Mouse (Mus musculus) midbrain, embryonic 11.5 days (tissue): ENCODE data around the gene Anapc15. TPM values are rescaled to one million over a fixed set of nuclear protein-coding genes. Genes with fewer than 3 reads are reported as not detected.

Experiments
- ATAC-seq: fragments of 200-750 bp; cut with Nextera tagmentation; 2 replicates; pipeline ENCODE4 v1.8.0; 2017; ENCODE audit warnings: moderate TSS enrichment, moderate library complexity; ENCODE audit not compliant: low FRiP score
- DNase-seq: peaks from one replicate; pipeline ENCODE4 v3.0.0; 2015; ENCODE audit warnings: low spot score; ENCODE audit errors: missing footprints
- H3K27ac ChIP-seq: fragments of 300-500 bp; sonication (generic); 2 replicates; pipeline ENCODE4 v1.5.1; 2014; ENCODE audit warnings: low read depth, low read length
- H3K27me3 ChIP-seq: fragments of 300-500 bp; sonication (generic); 2 replicates; pipeline ENCODE4 v1.6.1; 2014; ENCODE audit warnings: mild to moderate bottlenecking, low read length, moderate library complexity, mixed read lengths; ENCODE audit not compliant: control insufficient read depth, insufficient read depth
- H3K36me3 ChIP-seq: fragments of 300-500 bp; sonication (generic); 2 replicates; pipeline ENCODE4 v1.6.1; 2014; ENCODE audit warnings: mild to moderate bottlenecking, low read length, moderate library complexity, mixed read lengths; ENCODE audit not compliant: control insufficient read depth, insufficient read depth
- H3K4me1 ChIP-seq: fragments of 300-500 bp; sonication (generic); 2 replicates; pipeline ENCODE4 v1.6.1; 2014; ENCODE audit warnings: low read length; ENCODE audit not compliant: control insufficient read depth, insufficient read depth
- H3K4me2 ChIP-seq: fragments of 300-500 bp; sonication (generic); 2 replicates; pipeline ENCODE4 v1.6.1; 2014; ENCODE audit warnings: mild to moderate bottlenecking, moderate library complexity
- H3K4me3 ChIP-seq: fragments of 300-500 bp; sonication (generic); 2 replicates; pipeline ENCODE4 v1.5.1; 2014; ENCODE audit warnings: low read depth, low read length
- H3K9ac ChIP-seq: fragments of 300-500 bp; sonication (generic); 2 replicates; pipeline ENCODE4 v1.6.1; 2014; ENCODE audit warnings: low read length
- H3K9me3 ChIP-seq: fragments of 300-500 bp; sonication (generic); 2 replicates; pipeline ENCODE4 v1.6.1; 2016; ENCODE audit warnings: low read length; ENCODE audit not compliant: control insufficient read depth
- WGBS: fragments of 180-500 bp; shearing (Covaris S2); extraction: QIAGEN DNeasy Blood & Tissue Kit; methylation state at CpG from one replicate; pipeline ENCODE4 v1.1.7; 2014; 5-methylcytosine and 5-hydroxymethylcytosine counted together
- polyA plus RNA-seq: library from polyadenylated mRNA; unstranded; fragments of >200 nt; fragmentation: Nextera tagmentation; extraction: Ambion mirVana; gene quantifications from 2 replicates; pipeline ENCODE4 v1.2.1, GENCODE M21; 2014

The Anapc15 gene
- polyA plus RNA-seq, result 80.6 and 87.8 TPM in 2 replicates

DNA sequence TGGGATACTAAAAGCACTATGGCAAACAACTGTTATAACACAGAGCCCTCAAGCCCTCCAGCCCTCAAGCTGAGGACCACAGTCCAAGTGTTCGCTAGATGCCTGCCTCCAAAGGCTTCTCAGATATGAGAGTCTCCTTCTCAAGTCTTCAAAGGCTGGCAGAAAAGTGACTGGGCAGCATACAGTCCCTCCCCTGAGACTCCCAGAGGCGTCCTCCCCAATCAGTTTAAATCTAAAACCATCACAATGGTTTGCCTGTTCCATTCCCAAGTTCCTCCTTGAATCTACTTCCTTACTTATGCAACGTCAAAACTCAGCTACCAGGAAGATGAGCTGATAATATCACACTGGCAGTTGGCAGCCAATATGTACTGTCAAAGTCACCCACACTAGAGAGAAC lies at the start of gene Anapc15:
TSS of gene Anapc15 (plus strand) at position 301 of the 400 bp plus-strand sequence.
- no peak for ATAC-seq

DNA sequence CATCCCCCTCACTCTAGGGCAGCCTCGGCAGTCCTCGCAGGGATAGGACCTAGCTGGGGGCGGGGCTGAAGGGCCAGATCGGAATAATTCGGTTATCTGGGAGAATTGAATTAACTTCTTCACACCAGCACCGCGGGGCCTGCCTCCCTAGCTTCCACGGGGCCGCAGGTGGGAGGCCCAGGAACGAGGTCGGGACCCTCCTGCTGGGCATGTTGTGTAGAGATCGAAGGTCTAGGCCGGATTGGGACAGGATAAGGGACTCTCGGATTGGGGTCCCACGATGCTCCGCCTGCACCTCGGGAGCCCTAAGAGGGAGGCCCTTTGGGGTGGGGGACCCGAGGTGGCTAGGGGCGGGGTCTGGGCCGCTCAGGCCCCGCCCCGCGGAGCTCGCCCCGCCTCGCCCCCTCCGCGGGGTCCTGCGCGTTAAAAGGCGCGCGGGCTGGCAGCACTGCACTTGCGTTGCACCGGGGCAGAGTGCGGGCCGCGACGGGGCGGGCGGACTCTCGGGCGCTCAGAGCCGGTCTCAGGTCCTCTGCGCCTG lies 45.6 kb upstream of the Anapc15 start, which contains the start of gene Phox2a:
TSS of gene Phox2a (plus strand) at position 453 of the 541 bp plus-strand sequence.
- Histone ChIP-seq H3K4me3 (peak within 1 kb of the TSS; percentile 30), H3K4me2 (peak within 1 kb of the TSS; percentile 44), H3K27me3 (peaks cover 57% of the 10 kb centered on the region), H3K27ac (no peak within 1 kb of the TSS), H3K36me3 (no peaks in the 10 kb centered on the region), H3K4me1 (peaks cover 21% of the 10 kb centered on the region), H3K9ac (no peak within 1 kb of the TSS), H3K9me3 (no peaks in the 10 kb centered on the region)
- peak; percentile 91 for DNase-seq
- ATAC-seq, result peak; percentile 45
- WGBS, result under 1% methylated on average over 45 of the region's 45 CpGs

More for the DNA sequence above, at the start of gene Anapc15:
- Histone ChIP-seq H3K9ac (no peak within 1 kb of the TSS), H3K36me3 (no peaks in the 10 kb centered on the region), H3K4me2 (no peak within 1 kb of the TSS), H3K27ac (no peak within 1 kb of the TSS), H3K4me3 (no peak within 1 kb of the TSS), H3K27me3 (no peaks in the 10 kb centered on the region), H3K9me3 (no peaks in the 10 kb centered on the region), H3K4me1 (peaks cover 4% of the 10 kb centered on the region; the same call in 1 of the 2 replicates)
- no peak for DNase-seq
- WGBS, result 81% methylated on average over 3 of the region's 3 CpGs

DNA sequence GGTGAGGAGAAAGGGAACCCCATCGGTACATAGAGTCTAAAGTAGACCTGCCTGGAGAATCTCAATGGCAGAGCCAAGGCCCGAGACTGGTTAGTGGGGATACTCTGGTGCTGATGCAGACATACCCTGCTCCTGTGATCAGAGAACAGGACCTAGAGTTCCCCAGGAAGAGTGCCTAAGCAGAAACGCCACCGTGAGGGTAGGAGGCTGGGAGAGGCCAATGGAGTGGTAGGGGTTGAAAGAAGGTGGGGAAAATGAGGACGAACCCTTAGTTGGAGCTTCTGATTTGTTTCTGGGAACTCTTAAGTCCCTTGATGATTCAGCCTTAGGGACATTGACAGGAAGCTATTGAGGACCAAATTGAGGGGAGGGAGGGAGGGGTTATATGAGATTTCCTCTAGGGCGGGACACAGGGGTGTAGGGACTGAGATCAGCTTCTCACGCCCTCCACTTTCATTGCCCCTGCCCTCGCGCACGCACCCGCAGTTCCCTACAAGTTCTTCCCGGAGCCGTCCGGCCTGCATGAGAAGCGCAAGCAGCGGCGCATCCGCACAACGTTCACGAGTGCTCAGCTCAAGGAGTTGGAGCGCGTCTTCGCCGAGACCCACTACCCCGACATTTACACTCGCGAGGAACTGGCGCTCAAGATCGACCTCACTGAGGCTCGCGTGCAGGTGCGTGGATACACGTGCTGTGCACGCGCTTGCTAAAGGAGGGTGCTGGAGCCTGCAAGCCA lies 43.1 kb upstream of the Anapc15 start:
- H3K4me1 ChIP-seq, result peaks cover 21% of the 10 kb centered on the region
- WGBS, result 4% methylated on average over 35 of the region's 35 CpGs
- H3K9ac ChIP-seq, result peak overlapping the region; percentile 27; the same call in 1 of the 2 replicates
- H3K9me3 ChIP-seq, result no peaks in the 10 kb centered on the region
- H3K27ac ChIP-seq, result no peak overlapping the region
- no peaks in the 10 kb centered on the region; the same call in 1 of the 2 replicates for H3K36me3 ChIP-seq
- peaks cover 59% of the 10 kb centered on the region for H3K27me3 ChIP-seq
- DNase-seq (peak; percentile 96), ATAC-seq (no peak)
- H3K4me3 ChIP-seq, result peak overlapping the region; percentile 37; the same call in 1 of the 2 replicates
- H3K4me2 ChIP-seq, result peak overlapping the region; percentile 66

DNA sequence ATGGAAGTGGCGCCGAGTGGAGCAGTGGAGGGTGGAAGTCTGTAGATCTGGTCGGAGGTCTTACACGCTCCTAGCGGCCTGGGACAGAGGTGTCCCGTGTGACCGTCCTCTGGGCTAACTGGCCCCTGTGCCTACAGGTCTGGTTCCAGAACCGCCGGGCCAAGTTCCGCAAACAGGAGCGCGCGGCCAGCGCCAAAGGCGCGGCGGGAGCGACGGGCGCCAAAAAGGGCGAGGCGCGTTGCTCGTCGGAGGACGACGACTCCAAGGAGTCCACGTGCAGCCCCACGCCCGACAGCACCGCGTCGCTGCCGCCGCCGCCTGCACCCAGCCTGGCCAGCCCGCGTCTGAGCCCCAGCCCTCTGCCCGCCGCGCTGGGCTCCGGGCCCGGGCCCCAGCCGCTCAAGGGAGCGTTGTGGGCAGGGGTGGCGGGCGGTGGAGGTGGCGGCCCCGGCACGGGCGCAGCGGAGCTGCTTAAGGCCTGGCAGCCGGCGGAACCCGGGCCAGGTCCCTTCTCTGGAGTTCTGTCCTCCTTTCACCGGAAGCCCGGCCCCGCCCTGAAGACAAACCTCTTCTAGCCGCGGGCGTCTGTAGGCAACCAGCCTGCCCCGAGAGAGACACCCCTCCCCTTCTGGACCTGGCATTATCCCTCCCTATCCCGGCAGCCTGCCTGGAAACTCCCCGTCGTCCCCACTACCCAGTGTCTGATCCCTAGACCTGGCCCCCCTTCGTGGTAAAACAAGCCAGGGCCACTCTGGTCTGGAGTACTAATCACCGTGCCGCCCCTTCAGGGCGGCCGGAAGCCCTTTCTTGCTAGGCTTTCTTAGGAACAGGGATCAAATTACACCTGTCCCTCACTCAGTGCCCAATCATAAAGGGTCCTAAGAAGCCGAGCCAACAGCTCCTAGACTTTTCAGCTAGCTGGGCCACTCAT lies 41.7 kb upstream of the Anapc15 start:
- ATAC-seq, result peak; percentile 77
- Histone ChIP-seq H3K4me3 (peak overlapping the region; percentile 37), H3K9me3 (no peaks in the 10 kb centered on the region), H3K36me3 (peaks cover 8% of the 10 kb centered on the region), H3K27me3 (peaks cover 57% of the 10 kb centered on the region), H3K4me2 (peak overlapping the region; percentile 66), H3K27ac (no peak overlapping the region), H3K9ac (peak overlapping the region; percentile 66), H3K4me1 (peaks cover 21% of the 10 kb centered on the region)
- 0% methylated on average over 63 of the region's 71 CpGs for WGBS
- DNase-seq, result peak; percentile 98

DNA sequence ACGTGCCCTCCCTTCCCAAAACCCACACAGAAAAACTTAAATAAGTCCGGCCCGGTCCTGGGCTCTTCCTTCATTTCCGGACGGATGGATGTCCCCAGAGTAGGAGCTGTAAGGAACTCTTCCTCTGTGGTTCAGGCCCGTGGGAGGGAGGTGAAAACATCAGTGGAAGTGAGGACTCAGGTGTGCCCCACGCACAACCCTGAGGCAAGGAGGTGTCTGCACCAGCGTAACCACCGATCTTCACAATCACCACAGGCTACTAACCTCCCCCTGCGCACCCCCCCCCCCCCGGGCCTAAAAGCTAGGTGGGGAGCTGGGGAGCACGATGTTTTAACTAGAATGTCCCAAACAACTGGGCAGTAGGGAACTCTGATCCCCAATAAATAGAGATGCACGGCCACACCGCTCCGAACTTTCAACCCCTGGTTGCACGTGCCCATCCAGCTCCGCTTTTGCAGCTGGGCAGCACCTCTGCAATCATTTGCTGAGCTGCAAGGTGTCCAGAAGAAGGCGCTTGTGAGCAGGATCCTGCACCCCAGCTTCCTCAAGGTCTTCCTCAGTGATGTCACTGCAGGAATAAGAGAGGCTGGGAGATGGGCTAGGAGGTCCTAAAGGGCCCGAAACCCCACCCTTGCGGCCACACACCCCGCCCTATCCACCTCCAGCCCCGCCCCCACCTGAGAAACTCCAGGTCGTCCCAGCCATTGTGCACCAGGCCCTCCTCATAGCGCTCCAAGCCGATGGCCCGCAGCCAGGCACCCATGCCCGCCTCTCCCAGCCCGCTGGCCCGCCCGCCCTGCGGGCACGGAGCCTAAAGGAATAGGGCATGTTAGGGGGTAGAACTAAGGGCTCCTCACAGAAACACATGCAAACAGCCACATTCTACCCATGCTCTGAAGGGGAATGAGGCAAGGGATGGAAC lies 40.4 kb upstream of the Anapc15 start:
- Histone ChIP-seq H3K4me1 (peaks cover 18% of the 10 kb centered on the region), H3K4me3 (no peak overlapping the region), H3K9ac (no peak overlapping the region), H3K27me3 (peaks cover 44% of the 10 kb centered on the region), H3K27ac (no peak overlapping the region), H3K36me3 (peaks cover 11% of the 10 kb centered on the region), H3K4me2 (no peak overlapping the region), H3K9me3 (no peaks in the 10 kb centered on the region)
- WGBS, result 30% methylated on average over 32 of the region's 32 CpGs
- ATAC-seq (peak; percentile 16), DNase-seq (peak; percentile 92)

DNA sequence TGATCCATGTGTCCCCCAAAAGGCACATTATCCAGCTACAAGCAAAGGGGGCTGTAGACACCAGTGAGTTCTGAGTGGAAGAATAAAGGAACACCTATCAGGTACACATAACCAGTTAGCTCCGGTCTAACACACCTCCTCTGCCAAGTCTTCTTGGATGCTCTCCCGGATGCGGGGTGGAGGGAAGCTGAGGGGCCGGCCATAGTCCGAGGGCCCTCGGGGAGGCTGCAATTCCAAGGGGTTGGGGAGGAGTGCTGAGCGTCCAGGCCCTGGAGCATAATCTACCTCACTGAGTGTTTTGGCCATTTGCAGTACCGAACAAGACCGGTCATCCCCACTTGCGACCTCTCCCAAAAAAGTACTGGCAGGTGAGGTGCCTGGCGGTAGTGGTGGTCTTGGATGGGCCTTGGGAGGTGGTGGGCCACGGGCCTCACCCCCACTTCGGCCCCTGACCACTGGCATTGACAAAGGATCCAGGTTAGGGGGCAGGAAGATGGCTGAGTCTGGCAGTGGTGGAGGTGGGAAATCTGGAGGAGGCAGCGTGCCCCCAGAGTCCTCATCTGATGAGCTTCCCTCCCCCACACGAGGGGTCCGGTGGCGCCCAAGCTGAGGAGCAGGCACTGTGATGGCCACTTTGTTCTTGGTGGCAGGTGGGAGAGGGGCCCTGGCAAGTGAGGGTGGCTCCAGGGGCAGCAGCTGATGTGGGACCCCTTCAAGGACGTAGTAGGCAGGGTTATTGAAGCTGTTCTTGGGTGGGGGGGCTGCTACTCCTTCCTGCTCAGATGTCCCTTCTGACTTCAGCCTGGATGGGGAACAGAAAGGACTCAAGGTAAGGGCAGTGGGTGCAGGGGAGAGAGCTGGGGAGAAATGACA lies 39.5 kb upstream of the Anapc15 start:
- H3K9me3 ChIP-seq, result no peaks in the 10 kb centered on the region
- no peak overlapping the region for H3K27ac ChIP-seq
- peaks cover 16% of the 10 kb centered on the region for H3K36me3 ChIP-seq
- H3K4me2 ChIP-seq, result no peak overlapping the region
- ATAC-seq, result no peak
- H3K4me3 ChIP-seq, result no peak overlapping the region
- H3K27me3 ChIP-seq, result peaks cover 35% of the 10 kb centered on the region
- H3K9ac ChIP-seq, result no peak overlapping the region
- DNase-seq, result peak; percentile 87
- whole genome bisulfite sequencing, result 86% methylated on average over 18 of the region's 18 CpGs
- H3K4me1 ChIP-seq, result peaks cover 13% of the 10 kb centered on the region

DNA sequence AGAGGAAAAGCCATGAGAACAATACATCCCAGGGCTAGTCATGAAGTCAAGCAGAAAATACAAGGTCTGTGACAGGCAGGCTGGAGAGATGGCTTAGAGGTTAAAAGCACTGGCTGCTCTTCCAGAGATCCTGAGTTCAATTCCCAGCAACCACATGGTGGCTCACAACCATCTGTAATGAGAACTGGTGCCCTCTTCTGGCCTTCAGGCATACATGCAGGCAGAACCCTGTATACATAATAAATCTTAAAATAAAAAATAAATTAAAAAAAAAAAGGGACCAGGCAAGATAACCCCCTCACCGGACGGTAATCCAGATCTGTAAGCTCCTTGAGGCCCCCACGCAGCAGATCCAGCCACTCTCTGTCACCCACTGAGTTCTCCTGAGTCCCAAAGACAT lies 33.1 kb upstream of the Anapc15 start:
- no peak for ATAC-seq
- 92% methylated on average over 3 of the region's 3 CpGs for WGBS
- no peak overlapping the region for H3K4me2 ChIP-seq

More for the DNA sequence above, 33.1 kb upstream of the Anapc15 start:
- no peaks in the 10 kb centered on the region for H3K9me3 ChIP-seq
- no peak overlapping the region for H3K27ac ChIP-seq
- H3K9ac ChIP-seq, result no peak overlapping the region
- peaks cover 50% of the 10 kb centered on the region for H3K36me3 ChIP-seq
- no peaks in the 10 kb centered on the region for H3K27me3 ChIP-seq
- no peak overlapping the region for H3K4me3 ChIP-seq
- H3K4me1 ChIP-seq, result peaks cover 15% of the 10 kb centered on the region; the same call in 1 of the 2 replicates
- DNase-seq, result no peak
